Mouse (Mus musculus) E14TG2a.4 (cell line): ENCODE measurements around the gene Chuk.

ENCODE experiments used
- CTCF ChIP-seq: conservative IDR thresholded peaks from 2 replicates; pipeline ENCODE4 v1.5.1; 2014; ENCODE audit warnings: low read length
- POU5F1 ChIP-seq: IDR thresholded peaks from 2 replicates; pipeline ENCODE4 v1.6.1; 2014; ENCODE audit warnings: low read length, borderline replicate concordance

- no peak for TF ChIP-seq CTCF
- TF ChIP-seq POU5F1 = no peak
Observed at GRCm38 (mm10) chr19:44050388-44050787, 56.9 kb downstream of the Chuk start.
